Mouse (Mus musculus): ENCODE measurements around the gene Slc7a7.

The Slc7a7 gene

GRCm38 (mm10) chr14:54412629-54413170 is 4.9 kb downstream of the Slc7a7 start:
- DNase-seq (ENCODE audit: low read depth, low spot score), result peak; percentile 66

DNA sequence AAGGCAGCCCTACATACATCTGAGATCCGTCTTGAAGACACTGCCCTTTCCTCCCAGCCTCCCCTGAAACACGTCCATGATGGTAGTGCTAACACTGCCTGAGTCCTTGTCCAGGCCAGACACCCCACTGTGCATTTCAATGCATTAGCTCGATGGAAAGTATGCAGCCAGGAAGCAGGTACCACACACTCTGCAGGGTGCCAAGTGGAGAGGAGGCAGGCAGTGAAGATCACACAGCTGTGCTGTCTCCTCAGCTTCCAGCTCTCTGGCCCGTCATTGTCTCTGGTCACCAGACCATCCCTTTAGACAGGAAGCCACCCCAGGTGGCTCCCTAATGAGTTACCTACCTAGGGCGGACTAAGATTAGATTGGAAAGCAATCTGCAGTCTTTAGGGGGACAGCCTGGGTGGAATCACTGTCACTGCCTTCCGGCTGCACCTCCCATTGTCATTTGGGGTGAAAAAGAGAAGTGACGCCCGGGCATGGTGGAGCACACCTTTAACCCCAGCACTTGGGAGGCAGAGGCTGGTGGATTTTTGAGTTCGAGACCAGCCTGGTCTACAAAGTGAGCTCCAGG is 5.5 kb downstream of the Slc7a7 start:
- DNase-seq (ENCODE audit: low read depth, low spot score), result no peak

- no peak for DNase-seq (ENCODE audit: low read depth, low spot score)
These were observed 7.4 kb downstream of the Slc7a7 start for GRCm38 (mm10) chr14:54409980-54410810.

- DNase-seq (ENCODE audit: low read depth, low spot score), result no peak
These were observed 8.4 kb downstream of the Slc7a7 start for GRCm38 (mm10) chr14:54409057-54409645.

- DNase-seq (ENCODE audit: low read depth, low spot score), result no peak
These were observed 9.1 kb downstream of the Slc7a7 start for GRCm38 (mm10) chr14:54408336-54409056.

- DNase-seq (ENCODE audit: low read depth, low spot score), result no peak
These were observed 15.9 kb downstream of the Slc7a7 start for GRCm38 (mm10) chr14:54401723-54402122.

DNA sequence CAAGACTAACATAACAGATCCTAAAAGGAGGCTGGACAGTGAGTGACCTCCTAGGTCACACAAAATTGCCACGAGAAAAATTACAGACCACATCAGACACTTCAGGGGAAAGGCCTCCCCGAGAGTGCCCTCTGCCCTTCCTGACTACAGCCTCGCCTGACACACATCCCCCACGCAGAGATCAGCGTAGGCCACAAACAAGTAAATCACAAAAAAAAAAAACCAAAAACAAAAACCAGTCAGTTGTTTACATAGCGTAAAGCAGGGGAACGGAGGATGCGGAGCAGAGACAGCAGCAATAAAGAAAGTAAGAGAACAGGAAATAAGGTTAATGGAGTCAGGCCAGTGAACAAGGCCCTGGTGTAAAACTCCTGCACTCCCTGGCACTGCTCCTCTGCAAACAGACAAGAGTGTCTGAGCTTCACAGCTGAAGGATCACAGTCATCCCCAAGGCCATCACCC is 18.6 kb downstream of the Slc7a7 start:
- DNase-seq (ENCODE audit: low read depth, low spot score), result peak; percentile 57

DNA sequence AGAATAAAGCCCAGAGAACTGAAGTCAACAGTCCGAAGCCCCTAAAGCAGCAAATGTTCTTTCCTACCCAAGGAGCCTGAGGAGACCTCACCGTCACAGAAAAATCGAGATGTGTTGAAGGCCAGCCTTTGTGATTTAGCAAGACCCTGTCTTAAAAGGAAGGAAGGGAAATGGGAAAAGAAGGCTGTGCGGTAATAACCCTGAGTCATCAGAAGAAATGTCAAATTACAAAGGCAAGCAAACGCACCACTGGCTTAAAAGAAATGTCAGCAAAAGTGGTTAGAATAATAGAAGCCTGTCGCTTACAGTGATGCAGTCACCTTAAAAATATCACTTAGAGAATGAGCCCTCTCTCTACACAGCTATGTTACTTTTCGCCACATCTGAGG is 19.1 kb downstream of the Slc7a7 start:
- peak; percentile 32 for DNase-seq (ENCODE audit: low read depth, low spot score)

- DNase-seq (ENCODE audit: low read depth, low spot score), result peak; percentile 64
These were observed 19.6 kb downstream of the Slc7a7 start for GRCm38 (mm10) chr14:54397872-54398527.

DNA sequence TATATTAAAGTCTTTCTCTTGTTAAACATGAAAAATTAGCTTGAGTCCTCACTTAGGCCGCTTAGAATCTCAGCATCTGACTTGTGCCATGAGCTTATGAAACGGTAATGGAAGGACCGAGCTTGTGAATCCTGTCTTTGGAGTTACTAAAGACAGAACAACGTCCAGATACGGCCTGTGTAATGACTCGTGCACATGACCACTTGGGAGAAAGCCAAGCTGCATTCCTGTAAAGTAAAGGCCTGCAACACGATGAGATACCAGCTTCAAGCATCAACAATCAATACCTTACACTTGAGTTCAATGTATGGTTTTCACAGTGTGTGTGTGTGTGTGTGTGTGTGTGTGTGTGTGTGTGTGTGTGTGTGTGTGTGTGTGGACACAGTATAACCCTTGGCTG is 20.9 kb downstream of the Slc7a7 start:
- DNase-seq (ENCODE audit: low read depth, low spot score), result no peak

DNA sequence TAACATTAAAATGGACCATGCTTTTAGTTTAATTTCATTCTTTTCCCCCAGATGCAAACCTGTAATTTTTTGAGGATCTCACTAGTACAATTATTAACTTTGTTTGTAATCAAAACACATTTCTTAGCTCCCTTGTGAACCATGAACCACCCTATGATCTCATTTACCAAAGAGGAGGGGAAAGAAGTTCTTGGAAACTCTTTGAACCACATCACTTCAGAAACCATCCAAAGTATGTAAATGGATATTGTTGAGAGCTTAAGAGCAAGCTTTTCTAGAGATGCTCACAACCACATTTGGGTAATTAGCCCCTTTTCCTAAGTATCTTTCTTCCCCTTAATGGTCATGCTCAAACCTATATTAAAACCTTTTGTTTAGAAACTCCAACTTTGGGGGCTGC is 23.3 kb downstream of the Slc7a7 start:
- DNase-seq (ENCODE audit: low read depth, low spot score), result no peak

GRCm38 (mm10) chr14:54393794-54394193 is 23.8 kb downstream of the Slc7a7 start:
- DNase-seq (ENCODE audit: low read depth, low spot score), result no peak

DNA sequence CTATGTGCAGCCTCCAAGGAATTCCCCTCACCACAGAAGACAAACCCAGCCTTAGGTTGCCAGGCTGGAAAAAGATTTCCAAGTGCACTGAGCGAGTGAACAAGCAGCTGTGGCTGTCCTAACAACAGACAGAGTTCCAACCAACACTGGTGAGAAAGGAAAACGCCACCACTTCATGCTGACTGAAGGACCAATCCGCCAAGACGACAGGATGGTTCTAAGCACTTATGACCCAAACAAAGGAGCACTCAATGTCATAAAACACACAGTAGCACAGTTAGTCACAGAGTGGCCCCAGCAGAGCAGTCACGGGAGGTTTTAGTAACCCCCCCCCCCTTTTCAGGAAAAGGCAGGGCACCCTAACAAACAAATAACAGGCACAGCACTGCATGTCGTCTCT is 26.7 kb downstream of the Slc7a7 start:
- no peak for DNase-seq (ENCODE audit: low read depth, low spot score)

- no peak for DNase-seq (ENCODE audit: low read depth, low spot score)
These were observed 30.0 kb downstream of the Slc7a7 start for GRCm38 (mm10) chr14:54387546-54387945.

- DNase-seq (ENCODE audit: low read depth, low spot score), result no peak
These were observed 31.5 kb downstream of the Slc7a7 start for GRCm38 (mm10) chr14:54385968-54386618.

GRCm38 (mm10) chr14:54384396-54384795 is 33.2 kb downstream of the Slc7a7 start:
- no peak for DNase-seq (ENCODE audit: low read depth, low spot score)

DNA sequence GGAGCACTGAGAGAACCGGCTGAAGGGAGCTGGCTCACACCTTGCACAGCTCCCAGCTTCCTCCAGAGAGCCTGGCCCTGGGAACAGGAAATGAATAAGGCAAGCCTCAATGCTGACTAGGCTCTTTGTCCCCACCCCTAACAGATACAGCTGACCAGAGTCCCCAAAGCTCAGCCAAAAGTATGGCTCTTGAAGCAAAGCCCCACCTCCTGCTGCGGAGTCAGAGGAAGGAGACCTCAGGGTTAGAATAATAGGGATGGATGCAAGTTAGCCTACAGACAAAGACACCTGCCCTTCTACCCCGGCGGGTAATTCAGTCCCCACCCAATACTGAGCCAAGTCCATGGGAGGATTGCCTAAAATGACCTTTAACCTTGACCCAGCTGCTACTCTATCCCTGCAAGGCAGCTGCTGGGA is 34.2 kb downstream of the Slc7a7 start:
- no peak for DNase-seq (ENCODE audit: low read depth, low spot score)

DNA sequence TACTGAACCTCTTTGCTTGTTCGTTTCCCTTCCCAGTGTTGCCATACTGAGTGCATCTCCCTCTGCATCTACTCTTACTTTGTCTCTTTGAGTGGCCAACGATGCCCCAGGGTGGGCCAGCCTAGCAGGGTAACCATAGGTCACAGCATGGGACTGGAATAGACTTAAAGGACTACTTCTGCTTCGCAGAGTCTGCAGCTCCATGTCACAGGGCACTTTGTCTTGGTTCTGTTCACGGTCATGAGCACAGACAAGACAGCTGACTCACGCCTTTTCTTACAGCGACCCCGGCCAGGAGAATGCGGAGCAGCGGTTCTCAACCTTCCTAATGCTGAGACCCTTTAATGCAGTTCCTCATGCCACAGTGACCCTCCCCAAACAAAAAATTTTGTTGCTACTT is 34.9 kb downstream of the Slc7a7 start:
- no peak for DNase-seq (ENCODE audit: low read depth, low spot score)

GRCm38 (mm10) chr14:54381816-54382215 is 35.8 kb downstream of the Slc7a7 start:
- no peak for DNase-seq (ENCODE audit: low read depth, low spot score)

DNA sequence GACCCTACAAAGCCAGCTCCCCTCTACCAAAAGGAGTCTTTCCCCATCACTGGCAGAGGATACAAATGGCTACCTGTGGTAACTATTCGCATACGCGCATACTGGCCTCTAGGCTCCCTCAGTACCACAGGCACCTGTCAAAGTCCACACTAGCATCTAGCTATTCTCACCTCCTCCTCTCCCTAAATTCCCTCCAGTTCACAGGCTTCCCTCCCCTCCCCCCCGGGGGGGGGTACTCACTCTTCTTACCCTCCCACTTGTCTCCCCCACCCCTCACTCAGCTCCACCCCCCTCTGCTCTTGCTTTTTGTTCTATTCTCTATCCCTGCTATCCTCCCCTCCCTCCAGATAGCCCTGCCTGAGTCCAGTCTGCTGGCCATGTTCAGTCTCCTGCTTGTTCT is 37.0 kb downstream of the Slc7a7 start:
- no peak for DNase-seq (ENCODE audit: low read depth, low spot score)

- DNase-seq (ENCODE audit: low read depth, low spot score), result no peak
These were observed 38.0 kb downstream of the Slc7a7 start for GRCm38 (mm10) chr14:54379571-54379970.
